ENCODE assay signal across 7 mouse cellular contexts in the genomic region with DNA sequence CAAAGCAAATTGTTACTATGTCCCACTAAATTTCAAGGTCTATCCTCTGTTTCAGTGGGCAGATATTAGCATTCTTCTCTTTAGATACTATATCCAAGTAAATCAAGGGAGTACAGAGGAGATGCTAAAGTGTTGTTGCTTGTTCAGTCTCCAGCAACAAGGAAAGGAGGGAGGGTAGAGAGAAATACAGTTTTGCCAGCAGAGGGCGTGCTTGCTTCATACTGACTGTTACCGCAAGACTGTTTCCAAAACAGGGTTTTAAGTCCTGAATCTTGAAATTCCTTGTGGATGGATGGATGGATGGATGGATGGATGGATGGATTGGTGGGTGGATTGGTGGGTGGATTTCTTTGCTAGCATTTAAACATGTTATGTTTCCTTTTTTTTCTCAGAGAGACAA. TPM values are rescaled to one million over a fixed set of nuclear protein-coding genes. Genes with fewer than 3 reads are reported as not detected.
DNase-seq lines count a peak whose midpoint lies in the region; ATAC-seq and TF ChIP-seq lines count a peak whose summit lies in the region.

No protein-coding gene starts in this region.

- H3K9ac ChIP-seq in liver, embryonic 12.5 days, result no peak overlapping the region
- H3K9ac ChIP-seq in MEL (ENCODE audit: control insufficient read depth, low read depth, low read length, poor library complexity, severe bottlenecking), result no peak overlapping the region

- H3K27me3 ChIP-seq in liver, embryonic 12.5 days (replicated peaks), result no peaks in the 10 kb centered on the region
- H3K27me3 ChIP-seq in MEL (ENCODE audit: control insufficient read depth in 1 of 2, insufficient read depth in 2 of 2, low read length in 2 of 2), result no peaks in the 10 kb centered on the region

- ATAC-seq in liver, embryonic 12.5 days, result no peak

- intact Hi-C loops in gastrocnemius, adult 2 months (cut with DNase I), result loop anchor here (1.0 to 5.0 kb wide), 3 partner anchors 52 to 362 kb away; no protein-coding TSS in a partner anchor
- intact Hi-C loops in left cerebral cortex, postnatal 25 days (cut with DNase I), result loop anchor here (1.0 to 10.0 kb wide), 2 partner anchors 52 to 119 kb away; no protein-coding TSS in a partner anchor

- TF ChIP-seq CTCF in MEL (IDR thresholded peaks at IDR 0.05 in 2 of 3, conservative IDR thresholded peaks at IDR 0.05 in 1 of 3; ENCODE audit: control insufficient read depth in 1 of 3, insufficient read depth in 1 of 3, low read depth in 2 of 3, low read length in 3 of 3, poor library complexity in 1 of 3, severe bottlenecking in 1 of 3), result peak; percentile 71 to 86 (median 79)
- peak; percentile 73; the same call in 1 of the 2 replicates for TF ChIP-seq CTCF in brain, embryonic 14.5 days (IDR thresholded peaks at IDR 0.05; ENCODE audit: borderline replicate concordance, extremely low read depth, insufficient read depth, insufficient read length)
- TF ChIP-seq CTCF in gastrocnemius, adult 2 months (IDR thresholded peaks at IDR 0.05), result peak; percentile 85

- H3K27ac ChIP-seq in liver, embryonic 12.5 days, result no peak overlapping the region
- H3K27ac ChIP-seq in MEL (ENCODE audit: control insufficient read depth, low read depth, low read length), result no peak overlapping the region
- no peak overlapping the region for H3K27ac ChIP-seq in gastrocnemius, adult 2 months

- H3K79me2 ChIP-seq in MEL (ENCODE audit: control insufficient read depth, insufficient read depth, low read length, poor library complexity), result no peaks in the 10 kb centered on the region

- no peaks in the 10 kb centered on the region for H3K4me1 ChIP-seq in liver, embryonic 12.5 days
- H3K4me1 ChIP-seq in MEL (ENCODE audit: control insufficient read depth in 1 of 2, insufficient read depth in 2 of 2, low read length in 2 of 2), result no peaks in the 10 kb centered on the region

- H3K36me3 ChIP-seq in liver, embryonic 12.5 days, result peaks cover 39% of the 10 kb centered on the region
- peaks cover 0 to 5% of the 10 kb centered on the region in 2 experiments; a peak in 2 of 4 replicates for H3K36me3 ChIP-seq in MEL (ENCODE audit: control insufficient read depth in 1 of 2, insufficient read depth in 2 of 2, low read length in 2 of 2)

- DNase-seq in liver (peak; percentile 66), MEL (ENCODE audit: low read depth, low spot score) (peak; percentile 83)
- DNase-seq in brain, embryonic 14.5 days (ENCODE audit: low read depth), result peak; percentile 86
- peak; percentile 73 for DNase-seq in gastrocnemius, adult 2 months
- DNase-seq in left cerebral cortex, postnatal 25 days (ENCODE audit: low spot score in 2 of 2), result peak; percentile 54 to 74
- DNase-seq in right cerebral cortex, adult 2 months (ENCODE audit: low spot score in 2 of 2), result peak; percentile 68 to 73

- peak; percentile 74 for TF ChIP-seq RAD21 in MEL (IDR thresholded peaks at IDR 0.05; ENCODE audit: low read depth, low read length)

- WGBS in liver, embryonic 12.5 days (ENCODE audit: insufficient replicate concordance), result 7% methylated on average over 2 of the region's 2 CpGs

- H3K4me3 ChIP-seq in liver, embryonic 12.5 days, result no peak overlapping the region
- H3K4me3 ChIP-seq in MEL (ENCODE audit: control insufficient read depth in 1 of 2, insufficient read depth in 1 of 2, low read depth in 2 of 2, low read length in 2 of 2), result no peak overlapping the region
- no peak overlapping the region for H3K4me3 ChIP-seq in gastrocnemius, adult 2 months

- TF ChIP-seq POLR2A in MEL (IDR thresholded peaks at IDR 0.05; ENCODE audit: control insufficient read depth in 1 of 2, insufficient read depth in 1 of 2, low read depth in 1 of 2, low read length in 2 of 2, poor library complexity in 1 of 2), result no peak
- TF ChIP-seq POLR2A in brain, embryonic 14.5 days (IDR thresholded peaks at IDR 0.05; ENCODE audit: borderline replicate concordance, extremely low read depth, insufficient read depth, insufficient read length, poor library complexity, severe bottlenecking), result no peak

- H3K9me3 ChIP-seq in liver, embryonic 12.5 days (replicated peaks), result no peaks in the 10 kb centered on the region
- no peaks in the 10 kb centered on the region for H3K9me3 ChIP-seq in MEL (replicated peaks; ENCODE audit: insufficient read depth, low read length)

- TF ChIP-seq EP300 in MEL (IDR thresholded peaks at IDR 0.05; ENCODE audit: low read depth in 1 of 2, low read length in 2 of 2), result no peak

- H3K4me2 ChIP-seq in liver, embryonic 12.5 days, result no peak overlapping the region

TF ChIP-seq in MEL, 35 proteins besides CTCF, POLR2A, EP300 and RAD21:
- no peak for TF ChIP-seq RCOR1 (IDR thresholded peaks at IDR 0.05; ENCODE audit: low read depth, low read length)
- TF ChIP-seq MAZ (IDR thresholded peaks at IDR 0.05; ENCODE audit: low read depth, low read length), result no peak
- no peak for TF ChIP-seq UBTF (IDR thresholded peaks at IDR 0.05; ENCODE audit: borderline replicate concordance, insufficient read depth, low read depth, low read length)
- no peak for TF ChIP-seq ZKSCAN1 (IDR thresholded peaks at IDR 0.05; ENCODE audit: low read depth, low read length)
- no peak for TF ChIP-seq NRF1 (IDR thresholded peaks at IDR 0.05; ENCODE audit: insufficient read depth, low read depth, low read length, poor library complexity, severe bottlenecking)
- TF ChIP-seq SIN3A (IDR thresholded peaks at IDR 0.05; ENCODE audit: low read length), result no peak
- no peak for TF ChIP-seq KAT2A (conservative IDR thresholded peaks at IDR 0.05; ENCODE audit: low read depth, low read length)
- TF ChIP-seq USF1 (IDR thresholded peaks at IDR 0.05; ENCODE audit: low read depth, low read length), result no peak
- TF ChIP-seq ZC3H11A (IDR thresholded peaks at IDR 0.05; ENCODE audit: low read depth, low read length), result peak; percentile 36; the same call in 1 of the 2 replicates
- TF ChIP-seq E2F4 (IDR thresholded peaks at IDR 0.05; ENCODE audit: borderline replicate concordance, low read depth, low read length), result no peak
- TF ChIP-seq ZMIZ1 (IDR thresholded peaks at IDR 0.05; ENCODE audit: low read depth, low read length), result no peak
- TF ChIP-seq SMC3 (IDR thresholded peaks at IDR 0.05; ENCODE audit: low read depth, low read length), result peak; percentile 72
- no peak for TF ChIP-seq TCF12 (IDR thresholded peaks at IDR 0.05; ENCODE audit: low read depth, low read length)

RNA-seq across cellular contexts. Expression of gene Slc25a4, which starts 25.7 kb away (rescaled TPM):
- 144 and 148 TPM in 2 replicates for polyA plus RNA-seq in liver, embryonic 12.5 days (2016; fragmentation: Nextera tagmentation; extraction: Ambion mirVana)
- total RNA-seq in MEL (2012; rRNA removed), result 311 and 342 TPM in 2 replicates
- polyA plus RNA-seq in MEL (2012; ENCODE audit: insufficient read depth in 1 of 2, insufficient read length in 2 of 2, low read depth in 1 of 2, low replicate concordance in 2 of 2, missing spikeins in 1 of 2), result 100 to 1,000 TPM; 188 to 471 TPM
- 541 and 572 TPM in 2 replicates for polyA plus RNA-seq in brain, embryonic 14.5 days (2012; rRNA removed)
- 1,000 to 10,000 TPM; 2,736 to 3,418 TPM for total RNA-seq in gastrocnemius, adult 2 months (2021)
- total RNA-seq in left cerebral cortex, postnatal 25 days (2021), result 100 to 1,000 TPM; 569 to 580 TPM

RNA-seq across cellular contexts. Expression of gene Snx25, which starts 33.4 kb away (rescaled TPM):
- polyA plus RNA-seq in liver, embryonic 12.5 days (2016; fragmentation: Nextera tagmentation; extraction: Ambion mirVana), result 5.7 and 6.2 TPM in 2 replicates
- 20.0 and 25.1 TPM in 2 replicates for total RNA-seq in MEL (2012; rRNA removed)
- polyA plus RNA-seq in MEL (2012; ENCODE audit: insufficient read depth in 1 of 2, insufficient read length in 2 of 2, low read depth in 1 of 2, low replicate concordance in 2 of 2, missing spikeins in 1 of 2), result 10 to 100 TPM in 1 of 2 experiments, not detected in 1; 23.1 TPM
- polyA plus RNA-seq in brain, embryonic 14.5 days (2012; rRNA removed), result 12.0 and 16.5 TPM in 2 replicates
- 1 to 10 TPM; 6.0 to 6.4 TPM for total RNA-seq in gastrocnemius, adult 2 months (2021)
- 10 to 100 TPM; 46.3 to 48.2 TPM for total RNA-seq in left cerebral cortex, postnatal 25 days (2021)

RNA-seq across cellular contexts. Expression of gene Cfap97, which starts 33.8 kb away (rescaled TPM):
- 12.1 and 12.5 TPM in 2 replicates for polyA plus RNA-seq in liver, embryonic 12.5 days (2016; fragmentation: Nextera tagmentation; extraction: Ambion mirVana)
- 8.5 TPM in 2 replicates for total RNA-seq in MEL (2012; rRNA removed)
- 1 to 10 TPM in 1 of 2 experiments, not detected in 1; 9.3 TPM for polyA plus RNA-seq in MEL (2012; ENCODE audit: insufficient read depth in 1 of 2, insufficient read length in 2 of 2, low read depth in 1 of 2, low replicate concordance in 2 of 2, missing spikeins in 1 of 2)
- polyA plus RNA-seq in brain, embryonic 14.5 days (2012; rRNA removed), result 11.0 and 14.7 TPM in 2 replicates
- 10 to 100 TPM; 12.4 to 13.0 TPM for total RNA-seq in gastrocnemius, adult 2 months (2021)
- total RNA-seq in left cerebral cortex, postnatal 25 days (2021), result 10 to 100 TPM; 21.4 to 22.8 TPM
